Mouse (Mus musculus): ENCODE data around the gene Coq2. TPM values are rescaled to one million over a fixed set of nuclear protein-coding genes. Genes with fewer than 3 reads are reported as not detected.

Coq2 gene
- polyA plus RNA-seq (2012; ENCODE audit: insufficient read depth, insufficient read length, low replicate concordance, missing spikeins): not detected in 2 replicates

- Histone ChIP-seq H3K4me3 (ENCODE audit: insufficient read depth, low read depth, low read length) (peak within 1 kb of the TSS; percentile 65), H3K4me1 (ENCODE audit: control insufficient read depth, insufficient read depth, low read length) (peaks cover 6% of the 10 kb centered on the region), H3K27ac (ENCODE audit: insufficient read depth, low read depth, low read length) (no peak within 1 kb of the TSS)
- 9% methylated on average over 17 of the region's 17 CpGs for WGBS
- TF ChIP-seq POLR2A (IDR thresholded peaks at IDR 0.05; ENCODE audit: insufficient read depth, low read depth, low read length): no peak
- peak; percentile 66 for TF ChIP-seq CTCF (IDR thresholded peaks at IDR 0.05; ENCODE audit: insufficient read depth, low read depth, low read length)
Measured at GRCm38 (mm10) chr5:100674711-100675376, at the start of gene Coq2. Coq2 (minus strand) TSS chr5:100675140.

GRCm38 (mm10) chr5:100719235-100720088 lies 44.5 kb upstream of the Coq2 start, which contains the start of gene Hpse:
Hpse (minus strand) TSS chr5:100719716.
- Histone ChIP-seq H3K27ac (ENCODE audit: insufficient read depth, low read depth, low read length) (no peak within 1 kb of the TSS), H3K4me1 (ENCODE audit: control insufficient read depth, insufficient read depth, low read length) (peaks cover 11% of the 10 kb centered on the region), H3K4me3 (ENCODE audit: insufficient read depth, low read depth, low read length) (peak within 1 kb of the TSS; percentile 47)
- TF ChIP-seq CTCF (IDR thresholded peaks at IDR 0.05; ENCODE audit: insufficient read depth, low read depth, low read length) (no peak), POLR2A (IDR thresholded peaks at IDR 0.05; ENCODE audit: insufficient read depth, low read depth, low read length) (no peak)
- WGBS: 1% methylated on average over 56 of the region's 56 CpGs

GRCm38 (mm10) chr5:100716762-100717161 lies 41.8 kb upstream of the Coq2 start:
- H3K4me3 ChIP-seq (ENCODE audit: insufficient read depth, low read depth, low read length): no peak overlapping the region
- peaks cover 11% of the 10 kb centered on the region for H3K4me1 ChIP-seq (ENCODE audit: control insufficient read depth, insufficient read depth, low read length)
- 92% methylated on average over 15 of the region's 15 CpGs for WGBS
- no peak overlapping the region for H3K27ac ChIP-seq (ENCODE audit: insufficient read depth, low read depth, low read length)
- TF ChIP-seq POLR2A (IDR thresholded peaks at IDR 0.05; ENCODE audit: insufficient read depth, low read depth, low read length): no peak
- no peak for TF ChIP-seq CTCF (IDR thresholded peaks at IDR 0.05; ENCODE audit: insufficient read depth, low read depth, low read length)

GRCm38 (mm10) chr5:100711219-100711618 lies 36.3 kb upstream of the Coq2 start:
- no peak overlapping the region for H3K4me3 ChIP-seq (ENCODE audit: insufficient read depth, low read depth, low read length)
- WGBS: 93% methylated on average over 6 of the region's 6 CpGs
- TF ChIP-seq POLR2A (IDR thresholded peaks at IDR 0.05; ENCODE audit: insufficient read depth, low read depth, low read length) (no peak), CTCF (IDR thresholded peaks at IDR 0.05; ENCODE audit: insufficient read depth, low read depth, low read length) (no peak)
- H3K27ac ChIP-seq (ENCODE audit: insufficient read depth, low read depth, low read length): no peak overlapping the region
- no peaks in the 10 kb centered on the region for H3K4me1 ChIP-seq (ENCODE audit: control insufficient read depth, insufficient read depth, low read length)

- no peak overlapping the region for H3K4me3 ChIP-seq (ENCODE audit: insufficient read depth, low read depth, low read length)
- no peaks in the 10 kb centered on the region for H3K4me1 ChIP-seq (ENCODE audit: control insufficient read depth, insufficient read depth, low read length)
- TF ChIP-seq POLR2A (IDR thresholded peaks at IDR 0.05; ENCODE audit: insufficient read depth, low read depth, low read length) (no peak), CTCF (IDR thresholded peaks at IDR 0.05; ENCODE audit: insufficient read depth, low read depth, low read length) (no peak)
- 51% methylated on average over 2 of the region's 2 CpGs for WGBS
- no peak overlapping the region for H3K27ac ChIP-seq (ENCODE audit: insufficient read depth, low read depth, low read length)
Measured at GRCm38 (mm10) chr5:100710012-100710411, 35.1 kb upstream of the Coq2 start.

- WGBS: 87% methylated on average over 6 of the region's 6 CpGs
- TF ChIP-seq CTCF (IDR thresholded peaks at IDR 0.05; ENCODE audit: insufficient read depth, low read depth, low read length) (no peak), POLR2A (IDR thresholded peaks at IDR 0.05; ENCODE audit: insufficient read depth, low read depth, low read length) (no peak)
- Histone ChIP-seq H3K4me3 (ENCODE audit: insufficient read depth, low read depth, low read length) (no peak overlapping the region), H3K4me1 (ENCODE audit: control insufficient read depth, insufficient read depth, low read length) (no peaks in the 10 kb centered on the region), H3K27ac (ENCODE audit: insufficient read depth, low read depth, low read length) (no peak overlapping the region)
Measured at GRCm38 (mm10) chr5:100709035-100709434, 34.1 kb upstream of the Coq2 start.

- Histone ChIP-seq H3K27ac (ENCODE audit: insufficient read depth, low read depth, low read length) (no peak overlapping the region), H3K4me3 (ENCODE audit: insufficient read depth, low read depth, low read length) (no peak overlapping the region), H3K4me1 (ENCODE audit: control insufficient read depth, insufficient read depth, low read length) (no peaks in the 10 kb centered on the region)
- TF ChIP-seq POLR2A (IDR thresholded peaks at IDR 0.05; ENCODE audit: insufficient read depth, low read depth, low read length) (no peak), CTCF (IDR thresholded peaks at IDR 0.05; ENCODE audit: insufficient read depth, low read depth, low read length) (no peak)
- WGBS: 56% methylated on average over 8 of the region's 8 CpGs
Measured at GRCm38 (mm10) chr5:100706675-100707074, 31.7 kb upstream of the Coq2 start.

GRCm38 (mm10) chr5:100704272-100704671 lies 29.3 kb upstream of the Coq2 start:
- TF ChIP-seq CTCF (IDR thresholded peaks at IDR 0.05; ENCODE audit: insufficient read depth, low read depth, low read length) (no peak), POLR2A (IDR thresholded peaks at IDR 0.05; ENCODE audit: insufficient read depth, low read depth, low read length) (no peak)
- Histone ChIP-seq H3K4me1 (ENCODE audit: control insufficient read depth, insufficient read depth, low read length) (no peaks in the 10 kb centered on the region), H3K27ac (ENCODE audit: insufficient read depth, low read depth, low read length) (no peak overlapping the region), H3K4me3 (ENCODE audit: insufficient read depth, low read depth, low read length) (no peak overlapping the region)
- 97% methylated on average over 2 of the region's 2 CpGs for WGBS

GRCm38 (mm10) chr5:100702325-100702724 lies 27.4 kb upstream of the Coq2 start:
- Histone ChIP-seq H3K4me1 (ENCODE audit: control insufficient read depth, insufficient read depth, low read length) (no peaks in the 10 kb centered on the region), H3K27ac (ENCODE audit: insufficient read depth, low read depth, low read length) (no peak overlapping the region), H3K4me3 (ENCODE audit: insufficient read depth, low read depth, low read length) (no peak overlapping the region)
- TF ChIP-seq POLR2A (IDR thresholded peaks at IDR 0.05; ENCODE audit: insufficient read depth, low read depth, low read length): no peak
- WGBS: 95% methylated on average over 3 of the region's 3 CpGs
